Mouse (Mus musculus) ES-Bruce4 (cell line): ENCODE results near the gene Rybp.

ENCODE experiments used
- CTCF ChIP-seq: IDR thresholded peaks from one replicate; pipeline ENCODE4 v1.8.1; 2011; ENCODE audit warnings: low read depth, low read length
- POLR2A ChIP-seq: IDR thresholded peaks from one replicate; pipeline ENCODE4 v1.8.1; 2011; ENCODE audit warnings: low read length; ENCODE audit not compliant: insufficient read depth

GRCm38 (mm10) chr6:100276344-100276743 lies 10.9 kb downstream of the Rybp start:
- no peak for TF ChIP-seq CTCF
- TF ChIP-seq POLR2A = no peak
